Mouse (Mus musculus): Measurements from ENCODE around the gene Ranbp10. TPM values are rescaled to one million over a fixed set of nuclear protein-coding genes. Genes with fewer than 3 reads are reported as not detected.

Gene Ranbp10
- total RNA-seq (2023), result 34.7 to 39.4 TPM (median 37.0 TPM) in 4 replicates

GRCm38 (mm10) chr8:105826861-105827848 lies at the start of gene Ranbp10, which contains the start of gene Tsnaxip1:
Ranbp10 (minus strand) TSS chr8:105827350.
Tsnaxip1 (plus strand) TSS chr8:105827731.

DNA sequence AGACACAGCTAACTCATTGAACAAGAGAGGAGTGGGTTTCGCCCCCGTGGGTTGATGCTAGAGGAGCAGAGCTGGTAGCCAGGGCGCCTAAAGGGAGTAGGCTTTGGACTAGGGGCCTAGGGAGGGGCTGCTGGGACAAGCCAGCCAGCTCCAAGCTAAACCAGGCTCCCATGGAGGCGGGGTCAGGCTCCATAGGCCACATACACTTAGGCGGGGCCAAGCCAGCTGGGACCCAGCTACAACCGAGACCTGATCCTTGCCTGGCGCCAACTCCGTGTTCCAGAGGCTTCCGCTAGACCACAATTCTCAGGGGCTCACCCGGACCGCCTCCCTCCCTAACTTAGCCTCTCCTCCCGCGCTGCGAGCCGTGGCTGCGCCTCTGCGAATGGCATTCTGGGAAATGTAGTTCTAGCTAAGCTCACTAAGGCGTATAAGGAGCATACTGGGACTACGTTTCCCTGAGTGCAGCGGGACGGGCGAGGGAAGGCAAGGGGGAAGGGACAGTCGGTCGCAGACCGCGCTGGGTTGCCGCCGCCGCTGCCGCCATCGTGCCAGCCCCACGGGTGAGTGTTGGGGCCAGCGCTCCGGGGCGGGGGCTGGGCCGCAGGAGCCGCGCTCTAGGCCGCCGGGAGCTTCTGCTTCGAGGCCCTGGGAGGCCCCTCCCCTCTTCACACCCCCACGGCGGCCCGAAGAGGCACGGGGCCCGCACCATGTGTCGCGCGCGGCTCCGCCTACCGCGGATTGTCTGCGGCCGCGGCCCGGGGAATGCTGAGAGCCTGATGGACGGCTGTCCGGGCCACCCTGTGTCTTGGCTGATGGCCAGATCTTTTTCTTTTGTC lies 33.2 kb upstream of the Ranbp10 start, which contains the start of gene Nutf2:
Nutf2 (plus strand) TSS at position 438 of the 839 bp plus-strand sequence.

DNA sequence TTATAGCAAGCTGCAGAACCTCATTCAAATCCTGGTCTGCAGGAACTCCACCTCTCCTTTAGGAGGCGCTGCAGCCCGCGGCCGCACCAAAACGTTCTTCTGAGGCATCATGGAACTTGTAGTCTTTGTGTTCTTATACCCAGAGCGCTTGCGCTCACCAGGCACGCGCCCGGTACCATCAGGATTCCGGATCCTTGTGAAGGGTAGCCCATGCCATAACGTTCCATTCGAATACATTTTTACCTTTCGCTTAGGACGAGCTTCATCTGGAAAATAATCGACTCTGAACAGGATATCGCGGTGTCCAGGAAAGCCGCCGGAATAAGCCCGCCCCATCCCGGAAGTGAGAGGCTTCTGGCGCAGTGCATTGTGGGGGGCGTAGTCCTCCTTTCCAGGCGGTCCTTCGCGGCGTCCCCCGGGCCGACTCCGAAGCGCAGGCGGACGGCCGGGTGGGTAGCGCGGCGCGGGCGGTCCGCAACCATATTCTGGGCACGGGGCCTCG lies 27.6 kb upstream of the Ranbp10 start, which contains the start of gene Thap11:
Thap11 (plus strand) TSS at position 418 of the 502 bp plus-strand sequence.

DNA sequence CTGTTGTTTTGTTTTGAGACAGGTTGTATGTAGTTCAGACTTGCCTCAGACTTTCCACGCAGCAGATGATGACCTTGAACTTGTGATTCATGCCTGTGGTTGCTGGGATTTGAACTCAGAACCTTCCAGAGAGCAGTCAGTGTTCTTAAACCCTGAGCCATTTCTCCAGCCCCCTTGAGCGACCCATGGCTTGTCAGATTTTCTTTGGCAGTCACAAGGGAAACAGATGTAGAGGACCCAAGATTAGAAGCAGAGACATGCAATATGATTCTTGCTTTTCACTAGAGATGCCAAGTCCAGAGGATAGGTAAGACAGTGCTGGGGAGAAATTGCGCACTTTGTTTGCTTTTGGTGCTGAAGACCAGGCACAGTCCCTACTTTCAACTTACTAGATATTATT lies 26.0 kb upstream of the Ranbp10 start, which contains the start of gene Cenpt:
Cenpt (minus strand) TSS at position 101 of the 400 bp plus-strand sequence.

GRCm38 (mm10) chr8:105758277-105759108 lies 68.7 kb downstream of the Ranbp10 start, which contains the start of gene Gfod2:
Gfod2 (minus strand) TSS chr8:105758664.

Other genes with a start within 250 kb of the Ranbp10 start
- 26.0 to 30.1 TPM (median 27.9 TPM) in 4 replicates for gene Ripor1, start 222.1 kb downstream of the Ranbp10 start, total RNA-seq (2023)
- gene Ctcf, start 190.8 kb downstream of the Ranbp10 start, total RNA-seq (2023), result 184 to 204 TPM (median 191 TPM) in 4 replicates
- not detected in 4 replicates for gene Agrp, start 190.0 kb downstream of the Ranbp10 start, total RNA-seq (2023)
- gene Carmil2, start 141.1 kb downstream of the Ranbp10 start, total RNA-seq (2023), result 141 to 151 TPM (median 147 TPM) in 4 replicates
- gene Acd, start 126.2 kb downstream of the Ranbp10 start, total RNA-seq (2023), result 96.4 to 110 TPM (median 104 TPM) in 4 replicates
- 14.0 to 21.8 TPM (median 19.9 TPM) in 4 replicates for gene Pard6a, start 126.2 kb downstream of the Ranbp10 start, total RNA-seq (2023)
- gene 4933405L10Rik, start 119.7 kb downstream of the Ranbp10 start, total RNA-seq (2023), result not detected in 4 replicates
- gene Enkd1, start 119.1 kb downstream of the Ranbp10 start, total RNA-seq (2023), result 2.0 to 3.9 TPM (median 3.7 TPM) in 4 replicates
- 0.94 to 2.8 TPM (median 1.7 TPM) in 4 replicates for gene Gfod2, start 68.7 kb downstream of the Ranbp10 start, total RNA-seq (2023)
- gene Tsnaxip1, start 381 bp upstream of the Ranbp10 start, total RNA-seq (2023), result 0.75 to 0.91 TPM (median 0.83 TPM) in 4 replicates
- 14.4 to 20.3 TPM (median 16.1 TPM) in 4 replicates for gene Cenpt, start 25.9 kb upstream of the Ranbp10 start, total RNA-seq (2023)
- gene Thap11, start 27.8 kb upstream of the Ranbp10 start, total RNA-seq (2023), result 12.8 to 17.1 TPM (median 14.2 TPM) in 4 replicates
- gene Nutf2, start 33.2 kb upstream of the Ranbp10 start, total RNA-seq (2023), result 18.1 to 38.7 TPM (median 36.1 TPM) in 4 replicates
- 80.5 to 84.4 TPM (median 81.9 TPM) in 4 replicates for gene Edc4, start 53.5 kb upstream of the Ranbp10 start, total RNA-seq (2023)
- gene Nrn1l, start 66.2 kb upstream of the Ranbp10 start, total RNA-seq (2023), result 1.1 to 3.8 TPM (median 1.4 TPM) in 4 replicates
- gene Pskh1, start 73.1 kb upstream of the Ranbp10 start, total RNA-seq (2023), result 23.0 to 24.7 TPM (median 23.5 TPM) in 4 replicates
- 1.5 to 3.5 TPM (median 1.8 TPM) in 4 replicates for gene Ctrl, start 106.5 kb upstream of the Ranbp10 start, total RNA-seq (2023)
- gene Psmb10, start 111.1 kb upstream of the Ranbp10 start, total RNA-seq (2023), result 122 to 142 TPM (median 126 TPM) in 4 replicates
- gene Lcat, start 116.0 kb upstream of the Ranbp10 start, total RNA-seq (2023), result 0.97 TPM in 1 of 4 replicates, not detected in the others
- gene Slc12a4, start 138.7 kb upstream of the Ranbp10 start, total RNA-seq (2023), result 13.1 to 17.6 TPM (median 13.2 TPM) in 4 replicates
- gene Dpep3, start 152.1 kb upstream of the Ranbp10 start, total RNA-seq (2023), result not detected in 4 replicates
- gene Dus2, start 164.0 kb upstream of the Ranbp10 start, total RNA-seq (2023), result 29.7 to 43.8 TPM (median 34.7 TPM) in 4 replicates
- not detected in 4 replicates for gene Dpep2nb, start 178.6 kb upstream of the Ranbp10 start, total RNA-seq (2023)
- gene Ddx28, start 184.5 kb upstream of the Ranbp10 start, total RNA-seq (2023), result 5.9 to 8.6 TPM (median 6.8 TPM) in 4 replicates
- gene Nfatc3, start 231.5 kb upstream of the Ranbp10 start, total RNA-seq (2023), result 179 to 192 TPM (median 188 TPM) in 4 replicates